Mouse (Mus musculus) hindbrain, embryonic 10.5 days (tissue): ENCODE measurements around the gene Lsm6. TPM values are rescaled to one million over a fixed set of nuclear protein-coding genes. Genes with fewer than 3 reads are reported as not detected.

ENCODE experiments used
- DNase-seq: peaks from one replicate; pipeline ENCODE4 v3.0.0-alpha.2; 2017; ENCODE audit warnings: low spot score
- H3K27ac ChIP-seq: fragments of 300-500 bp; sonication (generic); 2 replicates; pipeline ENCODE4 v1.5.1; 2016; ENCODE audit warnings: mild to moderate bottlenecking, moderate library complexity
- H3K27me3 ChIP-seq: fragments of 300-500 bp; sonication (generic); 2 replicates; pipeline ENCODE4 v1.6.1; 2016; ENCODE audit warnings: mild to moderate bottlenecking; ENCODE audit not compliant: poor library complexity, insufficient read depth, severe bottlenecking
- H3K36me3 ChIP-seq: fragments of 300-500 bp; sonication (generic); 2 replicates; pipeline ENCODE4 v1.6.1; 2016; ENCODE audit warnings: mild to moderate bottlenecking, moderate library complexity
- H3K4me1 ChIP-seq: fragments of 300-500 bp; sonication (generic); replicated peaks from 2 replicates; pipeline ENCODE4 v1.6.1; 2016; ENCODE audit warnings: mild to moderate bottlenecking
- H3K4me3 ChIP-seq: fragments of 300-500 bp; sonication (generic); 2 replicates; pipeline ENCODE4 v1.5.1; 2016; ENCODE audit warnings: mild to moderate bottlenecking, moderate library complexity
- H3K9me3 ChIP-seq: fragments of 300-500 bp; sonication (generic); 2 replicates; pipeline ENCODE4 v1.6.1; 2016; ENCODE audit warnings: mild to moderate bottlenecking, moderate library complexity
- WGBS: fragments of 180-500 bp; shearing (Covaris S2); methylation state at CpG from one replicate; pipeline ENCODE4 v1.1.7; 2016; 5-methylcytosine and 5-hydroxymethylcytosine counted together
- polyA plus RNA-seq: library from polyadenylated mRNA; unstranded; fragments of >200 nt; fragmentation: Nextera tagmentation; extraction: Ambion mirVana; gene quantifications from 2 replicates; pipeline ENCODE4 v1.2.1, GENCODE M21; 2016

Gene Lsm6
- polyA plus RNA-seq, 1 experiment from 2014 or later, result 244 TPM

GRCm38 (mm10) chr8:78797985-78798384 is 23.0 kb downstream of the Lsm6 start:
- 0 out of 2 replicates have a peak overlapping the region, but pooled peaks have one; percentile 5 for H3K27ac ChIP-seq
- 91% methylated on average over 7 of the region's 7 CpGs for WGBS

DNA sequence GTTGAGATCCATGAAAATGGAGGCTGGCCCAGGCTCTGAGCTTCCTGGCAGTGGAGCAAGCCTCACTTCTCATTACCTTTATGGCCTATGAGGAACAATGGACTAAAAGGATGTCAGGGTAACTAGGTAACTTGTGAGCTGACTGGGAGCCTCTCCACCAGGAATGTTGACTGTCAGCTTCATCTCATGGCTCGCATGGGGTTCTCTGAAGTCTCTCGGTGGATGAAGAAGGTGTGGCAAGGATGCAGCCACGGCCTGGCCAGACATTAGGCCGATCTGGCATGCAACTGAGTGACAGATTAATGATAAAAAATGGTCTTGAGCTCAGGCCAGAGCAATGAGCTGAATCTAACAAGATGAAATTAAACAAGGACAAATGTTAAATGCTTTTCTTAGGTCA is 27.7 kb downstream of the Lsm6 start:
- no peaks in the 10 kb centered on the region for H3K27me3 ChIP-seq
- no peak for DNase-seq
- no peak overlapping the region for H3K27ac ChIP-seq
- no peaks in the 10 kb centered on the region for H3K36me3 ChIP-seq
- WGBS, result 88% methylated on average over 4 of the region's 4 CpGs
- no peak overlapping the region for H3K4me3 ChIP-seq
- no peaks in the 10 kb centered on the region for H3K9me3 ChIP-seq
- H3K4me1 ChIP-seq, result no peaks in the 10 kb centered on the region

More at GRCm38 (mm10) chr8:78797985-78798384, 23.0 kb downstream of the Lsm6 start:
- Histone ChIP-seq H3K9me3 (no peaks in the 10 kb centered on the region), H3K4me3 (no peak overlapping the region), H3K27me3 (no peaks in the 10 kb centered on the region), H3K4me1 (no peaks in the 10 kb centered on the region), H3K36me3 (peaks cover 14% of the 10 kb centered on the region; the same call in 1 of the 2 replicates)
- DNase-seq, result no peak

GRCm38 (mm10) chr8:78776816-78777215 is 44.1 kb downstream of the Lsm6 start:
- Histone ChIP-seq H3K36me3 (no peaks in the 10 kb centered on the region), H3K4me3 (no peak overlapping the region), H3K27ac (no peak overlapping the region), H3K27me3 (no peaks in the 10 kb centered on the region), H3K4me1 (no peaks in the 10 kb centered on the region), H3K9me3 (no peaks in the 10 kb centered on the region)
- WGBS, result 90% methylated on average over 9 of the region's 9 CpGs
- no peak for DNase-seq

- H3K9me3 ChIP-seq, result no peaks in the 10 kb centered on the region
- H3K27me3 ChIP-seq, result no peaks in the 10 kb centered on the region
- H3K4me3 ChIP-seq, result no peak overlapping the region
- H3K27ac ChIP-seq, result no peak overlapping the region
- WGBS, result 70% methylated on average over 7 of the region's 7 CpGs
- no peaks in the 10 kb centered on the region for H3K4me1 ChIP-seq
- no peak for DNase-seq
- H3K36me3 ChIP-seq, result no peaks in the 10 kb centered on the region
Measured at GRCm38 (mm10) chr8:78771256-78771655, 49.7 kb downstream of the Lsm6 start.

GRCm38 (mm10) chr8:78770584-78770983 is 50.4 kb downstream of the Lsm6 start:
- H3K36me3 ChIP-seq, result no peaks in the 10 kb centered on the region
- 91% methylated on average over 3 of the region's 3 CpGs for WGBS
- DNase-seq, result no peak
- H3K27me3 ChIP-seq, result no peaks in the 10 kb centered on the region
- no peak overlapping the region for H3K27ac ChIP-seq
- H3K4me3 ChIP-seq, result no peak overlapping the region
- H3K4me1 ChIP-seq, result no peaks in the 10 kb centered on the region
- no peaks in the 10 kb centered on the region for H3K9me3 ChIP-seq

DNA sequence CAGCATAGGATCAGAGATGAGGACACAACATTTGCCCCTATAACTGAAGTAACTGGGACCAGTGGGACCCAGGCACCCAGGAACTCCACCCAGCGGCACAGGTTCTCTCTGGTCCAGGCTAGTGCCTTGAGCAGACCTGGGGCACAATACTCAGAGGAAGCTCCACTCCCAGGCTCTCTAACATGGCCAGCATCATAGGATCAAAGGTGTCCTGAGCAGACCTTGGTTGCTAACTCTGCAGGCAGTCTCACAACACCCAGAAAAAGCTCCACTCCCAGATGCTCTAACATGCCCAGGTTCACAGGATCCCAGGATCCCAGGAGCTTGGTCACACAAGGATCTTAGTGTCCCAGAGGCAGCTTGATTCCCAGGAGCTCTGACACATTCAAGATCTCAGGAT is 55.4 kb downstream of the Lsm6 start:
- no peak overlapping the region for H3K4me3 ChIP-seq
- no peaks in the 10 kb centered on the region for H3K4me1 ChIP-seq
- no peak for DNase-seq
- no peaks in the 10 kb centered on the region for H3K36me3 ChIP-seq
- WGBS, result 84% methylated on average over 1 of the region's 1 CpGs
- no peak overlapping the region for H3K27ac ChIP-seq
- no peaks in the 10 kb centered on the region for H3K27me3 ChIP-seq
- H3K9me3 ChIP-seq, result peaks cover 11% of the 10 kb centered on the region; the same call in 1 of the 2 replicates

DNA sequence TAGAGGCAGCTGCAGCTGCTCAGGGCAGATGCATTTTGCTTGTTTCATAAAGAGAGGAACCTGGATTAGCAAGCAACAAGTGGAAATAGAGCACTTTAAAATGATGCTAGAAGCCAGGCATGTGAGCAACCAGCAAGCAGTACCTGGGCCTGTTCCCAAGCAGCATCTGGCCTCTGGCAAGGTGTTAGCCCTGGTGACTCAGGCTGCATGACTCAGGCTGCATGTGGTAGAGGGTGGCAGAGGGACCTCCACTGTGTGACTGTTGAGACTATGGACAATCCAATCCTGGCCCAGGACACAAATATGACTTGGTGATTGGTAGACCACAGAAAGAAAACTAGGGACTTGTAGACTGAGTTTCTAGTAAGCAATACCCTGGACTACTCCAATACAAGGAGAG is 56.0 kb downstream of the Lsm6 start:
- Histone ChIP-seq H3K36me3 (no peaks in the 10 kb centered on the region), H3K27ac (no peak overlapping the region), H3K9me3 (peaks cover 11% of the 10 kb centered on the region; the same call in 1 of the 2 replicates), H3K4me3 (no peak overlapping the region), H3K4me1 (no peaks in the 10 kb centered on the region), H3K27me3 (no peaks in the 10 kb centered on the region)
- DNase-seq, result no peak

DNA sequence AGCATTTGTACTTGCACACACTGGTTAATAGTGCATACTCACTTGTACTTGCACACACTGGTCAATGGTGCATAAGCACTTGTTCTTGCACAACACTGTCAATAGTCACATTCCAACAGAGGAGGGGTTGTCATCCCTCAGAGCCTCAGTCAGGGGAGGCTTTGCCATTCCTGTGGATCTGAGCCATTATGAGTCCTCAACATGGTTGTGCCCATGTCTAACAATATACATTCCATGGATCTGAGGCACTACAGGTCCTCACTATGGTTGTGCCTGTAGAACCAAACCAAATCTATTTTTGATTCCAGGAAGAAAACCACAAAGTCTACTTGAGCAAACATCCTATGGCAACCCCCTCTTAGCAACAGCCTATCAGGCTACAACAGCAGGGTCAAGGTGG is 61.8 kb downstream of the Lsm6 start:
- Histone ChIP-seq H3K4me3 (no peak overlapping the region), H3K27me3 (no peaks in the 10 kb centered on the region), H3K9me3 (peaks cover 11% of the 10 kb centered on the region; the same call in 1 of the 2 replicates), H3K27ac (no peak overlapping the region), H3K36me3 (no peaks in the 10 kb centered on the region), H3K4me1 (no peaks in the 10 kb centered on the region)
- no peak for DNase-seq

GRCm38 (mm10) chr8:78754986-78755385 is 66.0 kb downstream of the Lsm6 start:
- Histone ChIP-seq H3K27ac (no peak overlapping the region), H3K9me3 (no peaks in the 10 kb centered on the region), H3K4me3 (no peak overlapping the region), H3K36me3 (no peaks in the 10 kb centered on the region), H3K27me3 (no peaks in the 10 kb centered on the region), H3K4me1 (no peaks in the 10 kb centered on the region)
- 76% methylated on average over 4 of the region's 4 CpGs for WGBS
- DNase-seq, result no peak

Other genes with a start within 250 kb of the Lsm6 start
- 4.7 and 6.2 TPM in 2 replicates for gene Zfp827, start 207.3 kb upstream of the Lsm6 start, polyA plus RNA-seq